Mouse (Mus musculus): ENCODE measurements around the gene Akap8l. TPM values are rescaled to one million over a fixed set of nuclear protein-coding genes. Genes with fewer than 3 reads are reported as not detected.
A peak's percentile ranks its signal among the peaks of the same experiment; 100 is the strongest.

Gene Akap8l
- 138 and 140 TPM in 2 replicates for polyA plus RNA-seq (2015; fragmentation: Nextera tagmentation; extraction: Ambion mirVana)

- ATAC-seq (replicated peaks) = peak; percentile 97
- Histone ChIP-seq H3K4me3 (peak within 1 kb of the TSS; percentile 90), H3K9ac (replicated peaks) (peak within 1 kb of the TSS; percentile 82), H3K27ac (replicated peaks) (peak within 1 kb of the TSS; percentile 81), H3K4me1 (peaks cover 40% of the 10 kb centered on the region), H3K9me3 (no peaks in the 10 kb centered on the region), H3K27me3 (no peaks in the 10 kb centered on the region), H3K36me3 (peaks cover 23% of the 10 kb centered on the region), H3K4me2 (replicated peaks) (peak within 1 kb of the TSS; percentile 79)
- WGBS = under 1% methylated on average over 37 of the region's 37 CpGs
Measured at GRCm38 (mm10) chr17:32350382-32350983, at the start of gene Akap8l. TSS of gene Akap8l (minus strand) at chr17:32350607.

GRCm38 (mm10) chr17:32396266-32396665, 45.9 kb upstream of the Akap8l start:
- peaks cover 77% of the 10 kb centered on the region for H3K27me3 ChIP-seq
- no peaks in the 10 kb centered on the region for H3K9me3 ChIP-seq
- H3K4me3 ChIP-seq = peak overlapping the region; percentile 22
- ATAC-seq (replicated peaks) = no peak
- no peak overlapping the region for H3K27ac ChIP-seq (replicated peaks)
- no peak overlapping the region for H3K9ac ChIP-seq (replicated peaks)
- H3K4me1 ChIP-seq = peaks cover 6% of the 10 kb centered on the region; the same call in 1 of the 2 replicates
- 3% methylated on average over 37 of the region's 37 CpGs for WGBS
- no peaks in the 10 kb centered on the region for H3K36me3 ChIP-seq
- H3K4me2 ChIP-seq (replicated peaks) = peak overlapping the region; percentile 30

- Histone ChIP-seq H3K27ac (replicated peaks) (no peak overlapping the region), H3K9ac (replicated peaks) (no peak overlapping the region), H3K9me3 (no peaks in the 10 kb centered on the region), H3K27me3 (peaks cover 78% of the 10 kb centered on the region), H3K4me2 (replicated peaks) (no peak overlapping the region), H3K4me1 (peaks cover 6% of the 10 kb centered on the region; the same call in 1 of the 2 replicates), H3K4me3 (no peak overlapping the region), H3K36me3 (no peaks in the 10 kb centered on the region)
- 76% methylated on average over 10 of the region's 10 CpGs for WGBS
- no peak for ATAC-seq (replicated peaks)
Measured at GRCm38 (mm10) chr17:32393944-32394343, 43.5 kb upstream of the Akap8l start.

- Histone ChIP-seq H3K4me1 (peaks cover 22% of the 10 kb centered on the region), H3K9ac (replicated peaks) (peak within 1 kb of the TSS; percentile 85), H3K27ac (replicated peaks) (peak within 1 kb of the TSS; percentile 85), H3K4me2 (replicated peaks) (peak within 1 kb of the TSS; percentile 94), H3K9me3 (no peaks in the 10 kb centered on the region), H3K36me3 (peaks cover 28% of the 10 kb centered on the region; the same call in 1 of the 2 replicates), H3K27me3 (peaks cover 35% of the 10 kb centered on the region), H3K4me3 (peak within 1 kb of the TSS; percentile 93)
- peak; percentile 88 for ATAC-seq (replicated peaks)
- WGBS = under 1% methylated on average over 22 of the region's 44 CpGs
Measured at GRCm38 (mm10) chr17:32389101-32389659, 38.8 kb upstream of the Akap8l start, which contains the start of gene Wiz. TSS of gene Wiz (minus strand) at chr17:32389439.

GRCm38 (mm10) chr17:32388370-32389100, 38.1 kb upstream of the Akap8l start:
- Histone ChIP-seq H3K27me3 (peaks cover 28% of the 10 kb centered on the region), H3K4me1 (peaks cover 22% of the 10 kb centered on the region), H3K4me3 (peak overlapping the region; percentile 93), H3K4me2 (replicated peaks) (peak overlapping the region; percentile 94), H3K36me3 (peaks cover 34% of the 10 kb centered on the region), H3K9ac (replicated peaks) (peak overlapping the region; percentile 85), H3K9me3 (no peaks in the 10 kb centered on the region), H3K27ac (replicated peaks) (peak overlapping the region; percentile 85)
- ATAC-seq (replicated peaks) = peak; percentile 68
- 2% methylated on average over 34 of the region's 39 CpGs for WGBS

GRCm38 (mm10) chr17:32387986-32388369, 37.6 kb upstream of the Akap8l start:
- WGBS = 35% methylated on average over 7 of the region's 7 CpGs
- Histone ChIP-seq H3K27ac (replicated peaks) (peak overlapping the region; percentile 85; the same call in 1 of the 2 replicates), H3K27me3 (peaks cover 23% of the 10 kb centered on the region), H3K4me2 (replicated peaks) (peak overlapping the region; percentile 94), H3K9me3 (no peaks in the 10 kb centered on the region), H3K9ac (replicated peaks) (peak overlapping the region; percentile 85), H3K4me1 (peaks cover 22% of the 10 kb centered on the region), H3K4me3 (peak overlapping the region; percentile 93), H3K36me3 (peaks cover 38% of the 10 kb centered on the region)
- no peak; the same call in 1 of the 2 replicates for ATAC-seq (replicated peaks)

- Histone ChIP-seq H3K36me3 (peaks cover 40% of the 10 kb centered on the region), H3K4me1 (peaks cover 22% of the 10 kb centered on the region), H3K9me3 (no peaks in the 10 kb centered on the region), H3K27me3 (peaks cover 11% of the 10 kb centered on the region), H3K4me3 (0 out of 2 replicates have a peak overlapping the region, but pooled peaks have one; percentile 93), H3K9ac (replicated peaks) (no peak overlapping the region), H3K27ac (replicated peaks) (no peak overlapping the region), H3K4me2 (replicated peaks) (no peak overlapping the region)
- ATAC-seq (replicated peaks) = no peak
- 69% methylated on average over 9 of the region's 9 CpGs for WGBS
Measured at GRCm38 (mm10) chr17:32386659-32387432, 36.4 kb upstream of the Akap8l start.

GRCm38 (mm10) chr17:32383661-32384060, 33.3 kb upstream of the Akap8l start:
- H3K9me3 ChIP-seq = no peaks in the 10 kb centered on the region
- H3K4me3 ChIP-seq = no peak overlapping the region
- ATAC-seq (replicated peaks) = no peak
- H3K27me3 ChIP-seq = no peaks in the 10 kb centered on the region
- 71% methylated on average over 5 of the region's 5 CpGs for WGBS
- H3K27ac ChIP-seq (replicated peaks) = no peak overlapping the region
- H3K4me2 ChIP-seq (replicated peaks) = no peak overlapping the region
- peaks cover 22% of the 10 kb centered on the region for H3K4me1 ChIP-seq
- H3K9ac ChIP-seq (replicated peaks) = no peak overlapping the region
- H3K36me3 ChIP-seq = peaks cover 40% of the 10 kb centered on the region

- H3K4me2 ChIP-seq (replicated peaks) = no peak overlapping the region
- H3K4me1 ChIP-seq = peaks cover 12% of the 10 kb centered on the region
- H3K27ac ChIP-seq (replicated peaks) = no peak overlapping the region
- peak; percentile 39; the same call in 1 of the 2 replicates for ATAC-seq (replicated peaks)
- H3K27me3 ChIP-seq = no peaks in the 10 kb centered on the region
- H3K36me3 ChIP-seq = peaks cover 48% of the 10 kb centered on the region
- H3K4me3 ChIP-seq = no peak overlapping the region
- no peak overlapping the region for H3K9ac ChIP-seq (replicated peaks)
- no peaks in the 10 kb centered on the region for H3K9me3 ChIP-seq
- 70% methylated on average over 7 of the region's 7 CpGs for WGBS
Measured at GRCm38 (mm10) chr17:32382576-32382975, 32.2 kb upstream of the Akap8l start.

GRCm38 (mm10) chr17:32378786-32379185, 28.4 kb upstream of the Akap8l start:
- peaks cover 27% of the 10 kb centered on the region for H3K36me3 ChIP-seq
- ATAC-seq (replicated peaks) = no peak
- no peak overlapping the region for H3K4me3 ChIP-seq

GRCm38 (mm10) chr17:32377137-32377536, 26.7 kb upstream of the Akap8l start:
- Histone ChIP-seq H3K4me2 (replicated peaks) (no peak overlapping the region), H3K36me3 (peaks cover 18% of the 10 kb centered on the region), H3K4me3 (no peak overlapping the region), H3K27me3 (no peaks in the 10 kb centered on the region), H3K4me1 (no peaks in the 10 kb centered on the region), H3K9ac (replicated peaks) (no peak overlapping the region), H3K9me3 (no peaks in the 10 kb centered on the region), H3K27ac (replicated peaks) (no peak overlapping the region)
- no peak for ATAC-seq (replicated peaks)
- WGBS = 84% methylated on average over 9 of the region's 9 CpGs

More at GRCm38 (mm10) chr17:32378786-32379185, 28.4 kb upstream of the Akap8l start:
- H3K27ac ChIP-seq (replicated peaks) = no peak overlapping the region
- H3K4me1 ChIP-seq = no peaks in the 10 kb centered on the region
- H3K9me3 ChIP-seq = no peaks in the 10 kb centered on the region
- WGBS = 56% methylated on average over 2 of the region's 2 CpGs
- no peaks in the 10 kb centered on the region for H3K27me3 ChIP-seq
- H3K9ac ChIP-seq (replicated peaks) = no peak overlapping the region
- H3K4me2 ChIP-seq (replicated peaks) = no peak overlapping the region

All from forebrain, embryonic 15.5 days (tissue).